Mouse (Mus musculus) cortical plate, adult 2 months (tissue): ENCODE results near the gene Cln6.

Experiments used
- CTCF ChIP-seq: fragments of 200-500 bp; IDR thresholded peaks from 2 replicates; pipeline ENCODE4 v1.5.1; 2011; ENCODE audit warnings: mild to moderate bottlenecking, control low read depth, low read length; ENCODE audit not compliant: insufficient read depth; ENCODE audit errors: extremely low read depth
- POLR2A ChIP-seq: fragments of 200-500 bp; IDR thresholded peaks from 2 replicates; pipeline ENCODE4 v1.6.1; 2011; ENCODE audit warnings: mild to moderate bottlenecking, low read length, control low read depth; ENCODE audit not compliant: insufficient read depth; ENCODE audit errors: extremely low read depth

DNA sequence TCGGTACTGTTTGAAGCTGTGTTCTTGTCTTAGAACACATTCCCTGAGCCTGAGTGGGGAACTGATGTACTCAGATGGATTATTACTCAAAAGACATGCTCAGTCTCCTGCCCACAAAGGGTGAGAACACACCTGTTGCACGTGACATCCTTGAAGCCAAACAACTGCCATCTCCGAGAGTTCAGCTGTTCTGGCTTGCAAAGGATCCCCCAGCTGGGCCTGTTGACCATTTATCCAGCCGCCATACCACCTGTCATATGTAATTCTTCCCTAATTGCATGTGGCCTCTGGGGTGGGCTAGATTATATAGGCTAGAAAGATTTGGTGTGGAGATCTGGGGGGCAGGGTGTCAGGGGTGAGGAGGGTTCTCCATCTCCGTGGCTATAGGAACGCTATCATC, 17.8 kb upstream of the Cln6 start:
- TF ChIP-seq CTCF, result no peak
- TF ChIP-seq POLR2A, result no peak
